Mouse (Mus musculus): Measurements from ENCODE around the gene Bicral.
"Not testable (repeated sequence)": the region's sequence is repeated elsewhere in the genome, so short reads cannot be mapped to it uniquely, and the experiment has no call there.

The Bicral gene

GRCm38 (mm10) chr17:46764916-46765315 lies 93.4 kb downstream of the Bicral start:
- in situ Hi-C loops (cut with MboI; ENCODE audit: low sequenced_read_pairs): not testable (repeated sequence)

- in situ Hi-C loops (cut with MboI; ENCODE audit: low sequenced_read_pairs): no loop called here
Measured at GRCm38 (mm10) chr17:46763544-46763943, 94.7 kb downstream of the Bicral start, which contains the start of gene Ptcra. Ptcra (minus strand) TSS chr17:46763712.

GRCm38 (mm10) chr17:46758753-46759152 lies 99.5 kb downstream of the Bicral start:
- in situ Hi-C loops (cut with MboI; ENCODE audit: low sequenced_read_pairs): no loop called here

GRCm38 (mm10) chr17:46751794-46752556 lies 106.3 kb downstream of the Bicral start, which contains the start of gene Cnpy3:
Cnpy3 (minus strand) TSS chr17:46752214.
- in situ Hi-C loops (cut with MboI; ENCODE audit: low sequenced_read_pairs): no loop called here

GRCm38 (mm10) chr17:46751056-46751793 lies 107.1 kb downstream of the Bicral start:
- in situ Hi-C loops (cut with MboI; ENCODE audit: low sequenced_read_pairs): no loop called here

GRCm38 (mm10) chr17:46750580-46750979 lies 107.7 kb downstream of the Bicral start:
- in situ Hi-C loops (cut with MboI; ENCODE audit: low sequenced_read_pairs): no loop called here

- in situ Hi-C loops (cut with MboI; ENCODE audit: low sequenced_read_pairs): no loop called here
Measured at GRCm38 (mm10) chr17:46749282-46749681, 109.0 kb downstream of the Bicral start.
